Mouse (Mus musculus) embryo, embryonic 10.5 days (tissue): ENCODE measurements at regions not wholly inside any gene's neighbourhood (a gene's known extent, or its start where the extent isn't known, plus 50 kb on each side); places are given as distances from the start of the nearest gene placed in this dataset.
"Not testable (repeated sequence)": the region's sequence is repeated elsewhere in the genome, so short reads cannot be mapped to it uniquely, and the experiment has no call there.

Source experiments
- DNase-seq: peaks from one replicate; pipeline ENCODE4 v3.0.0-alpha.2; 2015; ENCODE audit warnings: low spot score

GRCm38 (mm10) chr10:6262029-6262428 is 339.8 kb upstream of the Rgs17 start:
- DNase-seq: no peak

GRCm38 (mm10) chr10:6265662-6266061 is 343.5 kb upstream of the Rgs17 start:
- DNase-seq: no peak

- no peak for DNase-seq
Measured at GRCm38 (mm10) chr10:6291388-6291787, 369.2 kb upstream of the Rgs17 start.

GRCm38 (mm10) chr10:6296621-6297020 is 374.4 kb upstream of the Rgs17 start:
- no peak for DNase-seq

- DNase-seq: peak; percentile 28
Measured at GRCm38 (mm10) chr10:6297796-6298195, 375.6 kb upstream of the Rgs17 start.

- no peak for DNase-seq
Measured at GRCm38 (mm10) chr10:6298682-6299081, 376.5 kb upstream of the Rgs17 start.

- DNase-seq: no peak
Measured at GRCm38 (mm10) chr10:6301514-6301913, 379.3 kb upstream of the Rgs17 start.

- no peak for DNase-seq
Measured at GRCm38 (mm10) chr10:6309351-6309750, 387.2 kb upstream of the Rgs17 start.

GRCm38 (mm10) chr10:6341572-6341971 is 416.7 kb upstream of the Oprm1 start:
- no peak for DNase-seq

- DNase-seq: not testable (repeated sequence)
Measured at GRCm38 (mm10) chr10:6349216-6349615, 409.1 kb upstream of the Oprm1 start.

- no peak for DNase-seq
Measured at GRCm38 (mm10) chr10:6366182-6366581, 392.1 kb upstream of the Oprm1 start.

GRCm38 (mm10) chr10:6371666-6372065 is 386.6 kb upstream of the Oprm1 start:
- DNase-seq: no peak

- DNase-seq: not testable (repeated sequence)
Measured at GRCm38 (mm10) chr10:6417336-6418105, 340.8 kb upstream of the Oprm1 start.

- DNase-seq: not testable (repeated sequence)
Measured at GRCm38 (mm10) chr10:6418234-6418633, 340.1 kb upstream of the Oprm1 start.

GRCm38 (mm10) chr10:6465824-6466223 is 292.5 kb upstream of the Oprm1 start:
- peak; percentile 34 for DNase-seq

GRCm38 (mm10) chr10:6480350-6480749 is 278.0 kb upstream of the Oprm1 start:
- no peak for DNase-seq

- DNase-seq: no peak
Measured at GRCm38 (mm10) chr10:6488605-6489004, 269.7 kb upstream of the Oprm1 start.

- no peak for DNase-seq
Measured at GRCm38 (mm10) chr10:6492694-6493093, 265.6 kb upstream of the Oprm1 start.

- no peak for DNase-seq
Measured at GRCm38 (mm10) chr10:6495081-6495480, 263.2 kb upstream of the Oprm1 start.

- DNase-seq: no peak
Measured at GRCm38 (mm10) chr10:6514269-6514668, 244.0 kb upstream of the Oprm1 start.

GRCm38 (mm10) chr10:6562516-6562915 is 195.8 kb upstream of the Oprm1 start:
- no peak for DNase-seq

- no peak for DNase-seq
Measured at GRCm38 (mm10) chr10:6578616-6579015, 179.7 kb upstream of the Oprm1 start.

- DNase-seq: not testable (repeated sequence)
Measured at GRCm38 (mm10) chr10:6585821-6586220, 172.5 kb upstream of the Oprm1 start.

- DNase-seq: no peak
Measured at GRCm38 (mm10) chr10:6590211-6590610, 168.1 kb upstream of the Oprm1 start.
